Mouse (Mus musculus) frontal cortex, adult (tissue): ENCODE data around the gene Rnd3.
A peak's percentile ranks its signal among the peaks of the same experiment; 100 is the strongest.

Experiments
- ATAC-seq: cut with Nextera tagmentation; 2 replicates; pipeline ENCODE4 v1.9.2; 2017; ENCODE audit warnings: mild to moderate bottlenecking, moderate library complexity, mixed read lengths; ENCODE audit not compliant: low TSS enrichment

Gene Rnd3

GRCm38 (mm10) chr2:51148975-51149374 lies at the start of gene Rnd3:
Gene Rnd3, minus strand, starts transcription at chr2:51149111.
- ATAC-seq: peak; percentile 79

- ATAC-seq: no peak
Observed at GRCm38 (mm10) chr2:51192319-51192718, 43.4 kb upstream of the Rnd3 start.

- no peak for ATAC-seq
Observed at GRCm38 (mm10) chr2:51185762-51186161, 36.9 kb upstream of the Rnd3 start.

- no peak for ATAC-seq
Observed at GRCm38 (mm10) chr2:51182990-51183389, 34.1 kb upstream of the Rnd3 start.

- no peak for ATAC-seq
Observed at GRCm38 (mm10) chr2:51181376-51181775, 32.5 kb upstream of the Rnd3 start.

- no peak for ATAC-seq
Observed at GRCm38 (mm10) chr2:51179096-51179495, 30.2 kb upstream of the Rnd3 start.

- no peak; the same call in 1 of the 2 replicates for ATAC-seq
Observed at GRCm38 (mm10) chr2:51177615-51178014, 28.7 kb upstream of the Rnd3 start.

- no peak for ATAC-seq
Observed at GRCm38 (mm10) chr2:51175276-51175675, 26.4 kb upstream of the Rnd3 start.

GRCm38 (mm10) chr2:51161110-51161509 lies 12.2 kb upstream of the Rnd3 start:
- ATAC-seq: no peak

- ATAC-seq: no peak
Observed at GRCm38 (mm10) chr2:51148454-51148853, 457 bp downstream of the Rnd3 start.

- ATAC-seq: no peak
Observed at GRCm38 (mm10) chr2:51148065-51148407, 875 bp downstream of the Rnd3 start.

- ATAC-seq: peak; percentile 42
Observed at GRCm38 (mm10) chr2:51147318-51148064, 1.4 kb downstream of the Rnd3 start.

- peak; percentile 79 for ATAC-seq
Observed at GRCm38 (mm10) chr2:51146871-51147317, 2.0 kb downstream of the Rnd3 start.

- peak; percentile 21; the same call in 1 of the 2 replicates for ATAC-seq
Observed at GRCm38 (mm10) chr2:51145838-51146470, 3.0 kb downstream of the Rnd3 start.

GRCm38 (mm10) chr2:51144380-51145120 lies 4.4 kb downstream of the Rnd3 start:
- ATAC-seq: no peak

GRCm38 (mm10) chr2:51142422-51142821 lies 6.5 kb downstream of the Rnd3 start:
- ATAC-seq: no peak

- ATAC-seq: no peak
Observed at GRCm38 (mm10) chr2:51141345-51141744, 7.6 kb downstream of the Rnd3 start.

- ATAC-seq: no peak
Observed at GRCm38 (mm10) chr2:51140486-51140885, 8.4 kb downstream of the Rnd3 start.

GRCm38 (mm10) chr2:51139912-51140446 lies 8.9 kb downstream of the Rnd3 start:
- no peak for ATAC-seq

GRCm38 (mm10) chr2:51139218-51139911 lies 9.5 kb downstream of the Rnd3 start:
- ATAC-seq: no peak

GRCm38 (mm10) chr2:51137726-51138125 lies 11.2 kb downstream of the Rnd3 start:
- no peak for ATAC-seq

- no peak for ATAC-seq
Observed at GRCm38 (mm10) chr2:51132181-51132580, 16.7 kb downstream of the Rnd3 start.
